Mouse (Mus musculus) c-Kit-positive CD71-positive TER-119-positive erythroid progenitor cells, embryonic 14.5 days (primary cell): ENCODE results near the gene Egr2.

Source experiments
- DNase-seq: peaks from one replicate; pipeline ENCODE4 v3.0.0-alpha.2; 2013; ENCODE audit warnings: low spot score

The Egr2 gene

GRCm38 (mm10) chr10:67538585-67539400, 3.5 kb downstream of the Egr2 start:
- DNase-seq, result no peak

GRCm38 (mm10) chr10:67539401-67539730, 4.1 kb downstream of the Egr2 start:
- DNase-seq, result no peak

- DNase-seq, result no peak
Measured at GRCm38 (mm10) chr10:67540591-67540990, 5.3 kb downstream of the Egr2 start.

GRCm38 (mm10) chr10:67547850-67548260, 12.6 kb downstream of the Egr2 start:
- DNase-seq, result peak; percentile 12

- peak; percentile 30 for DNase-seq
Measured at GRCm38 (mm10) chr10:67548261-67548854, 13.1 kb downstream of the Egr2 start.

GRCm38 (mm10) chr10:67548877-67549731, 13.8 kb downstream of the Egr2 start, which contains the start of gene Ado:
TSS of gene Ado (minus strand) at chr10:67548955.
- DNase-seq, result peak; percentile 77

- DNase-seq, result no peak
Measured at GRCm38 (mm10) chr10:67558053-67558452, 22.8 kb downstream of the Egr2 start.

- DNase-seq, result no peak
Measured at GRCm38 (mm10) chr10:67559765-67560394, 24.6 kb downstream of the Egr2 start.

- no peak for DNase-seq
Measured at GRCm38 (mm10) chr10:67561185-67561584, 25.9 kb downstream of the Egr2 start.

- no peak for DNase-seq
Measured at GRCm38 (mm10) chr10:67564509-67564908, 29.2 kb downstream of the Egr2 start.

- DNase-seq, result no peak
Measured at GRCm38 (mm10) chr10:67566104-67566503, 30.8 kb downstream of the Egr2 start.

- DNase-seq, result no peak
Measured at GRCm38 (mm10) chr10:67569539-67569938, 34.3 kb downstream of the Egr2 start.

GRCm38 (mm10) chr10:67571443-67571842, 36.2 kb downstream of the Egr2 start:
- no peak for DNase-seq

- no peak for DNase-seq
Measured at GRCm38 (mm10) chr10:67573310-67573709, 38.0 kb downstream of the Egr2 start.

- no peak for DNase-seq
Measured at GRCm38 (mm10) chr10:67579830-67580229, 44.6 kb downstream of the Egr2 start.

GRCm38 (mm10) chr10:67581698-67582285, 46.5 kb downstream of the Egr2 start:
- no peak for DNase-seq

- no peak for DNase-seq
Measured at GRCm38 (mm10) chr10:67585873-67586610, 50.8 kb downstream of the Egr2 start.
